12 mouse cellular contexts compared by ENCODE assay signal in genomic region chrX:52648910-52649785, GRCm38 (mm10). TPM values are rescaled to one million over a fixed set of nuclear protein-coding genes. Genes with fewer than 3 reads are reported as not detected.
DNase-seq lines count a peak whose midpoint lies in the region; ATAC-seq lines count a peak whose summit lies in the region.
"Had no signal": no experiment of that assay in that cellular context is flagged by ENCODE, and none has a peak within 500 bp of the region (broad histone marks: within the 10 kb centered on the region; RNA-seq: fewer than 3 reads in every experiment).

No protein-coding gene starts in this region.

- peak overlapping the region; percentile 64 for H3K9ac ChIP-seq in heart, embryonic 13.5 days
- H3K9ac ChIP-seq in hindbrain, embryonic 12.5 days, result no peak overlapping the region
- no peak overlapping the region for H3K9ac ChIP-seq in midbrain, embryonic 13.5 days (replicated peaks)

- 29% methylated on average over 19 of the region's 19 CpGs for WGBS in heart, embryonic 13.5 days
- 28% methylated on average over 19 of the region's 19 CpGs for WGBS in hindbrain, embryonic 12.5 days
- 41% methylated on average over 19 of the region's 19 CpGs for WGBS in midbrain, embryonic 13.5 days

- DNase-seq in heart, adult 9 months (ENCODE audit: low spot score in 2 of 2), result no peak
- peak; percentile 46 for DNase-seq in embryo, embryonic 11 days
- DNase-seq in thymus, adult 18-20 months, result no peak
- no peak for DNase-seq in left cerebral cortex, adult 18-20 months (ENCODE audit: low spot score in 2 of 2)
- DNase-seq in B cell, adult 2 months, result no peak
- DNase-seq: cerebellum, postnatal 10 days; heart, adult 2 months; right cerebral cortex, adult 18-20 months had no signal

- no peaks in the 10 kb centered on the region for H3K36me3 ChIP-seq in heart, embryonic 13.5 days
- no peaks in the 10 kb centered on the region for H3K36me3 ChIP-seq in hindbrain, embryonic 12.5 days
- H3K36me3 ChIP-seq in midbrain, embryonic 13.5 days, result no peaks in the 10 kb centered on the region

- peak overlapping the region; percentile 16 for H3K4me3 ChIP-seq in heart, embryonic 13.5 days
- H3K4me3 ChIP-seq in hindbrain, embryonic 12.5 days, result no peak overlapping the region
- H3K4me3 ChIP-seq in midbrain, embryonic 13.5 days (replicated peaks), result no peak overlapping the region
- H3K4me3 ChIP-seq: heart, adult 2 months had no signal

- H3K4me1 ChIP-seq in heart, embryonic 13.5 days, result peaks cover 27% of the 10 kb centered on the region
- H3K4me1 ChIP-seq in hindbrain, embryonic 12.5 days, result 0 out of 2 replicates have a peak, but pooled peaks cover 4% of the 10 kb centered on the region
- H3K4me1 ChIP-seq in midbrain, embryonic 13.5 days (replicated peaks), result 0 out of 2 replicates have a peak, but pooled peaks cover 11% of the 10 kb centered on the region

- no peaks in the 10 kb centered on the region for H3K9me3 ChIP-seq in heart, embryonic 13.5 days
- H3K9me3 ChIP-seq in hindbrain, embryonic 12.5 days (replicated peaks), result no peaks in the 10 kb centered on the region
- H3K9me3 ChIP-seq in midbrain, embryonic 13.5 days, result no peaks in the 10 kb centered on the region

- peak overlapping the region; percentile 56 for H3K27ac ChIP-seq in heart, embryonic 13.5 days (replicated peaks)
- no peak overlapping the region for H3K27ac ChIP-seq in hindbrain, embryonic 12.5 days
- H3K27ac ChIP-seq in midbrain, embryonic 13.5 days, result no peak overlapping the region
- H3K27ac ChIP-seq: heart, adult 2 months had no signal

- no peaks in the 10 kb centered on the region for H3K27me3 ChIP-seq in heart, embryonic 13.5 days (replicated peaks)
- H3K27me3 ChIP-seq in hindbrain, embryonic 12.5 days, result no peaks in the 10 kb centered on the region
- no peaks in the 10 kb centered on the region; the same call in 1 of the 2 replicates for H3K27me3 ChIP-seq in midbrain, embryonic 13.5 days

- H3K4me2 ChIP-seq in heart, embryonic 13.5 days, result peak overlapping the region; percentile 56
- H3K4me2 ChIP-seq in hindbrain, embryonic 12.5 days (replicated peaks), result peak overlapping the region; percentile 33
- peak overlapping the region; percentile 26 for H3K4me2 ChIP-seq in midbrain, embryonic 13.5 days (replicated peaks)

- no peak for ATAC-seq in heart, embryonic 13.5 days (ENCODE audit: extremely low read depth, insufficient number of reproducible peaks, low FRiP score, low TSS enrichment)
- ATAC-seq in hindbrain, embryonic 12.5 days (ENCODE audit: low FRiP score), result no peak
- ATAC-seq in midbrain, embryonic 13.5 days, result 0 out of 2 replicates have a peak, but pooled peaks have one; percentile 17

RNA-seq across cellular contexts. Expression of gene Gpc3, which starts 35.4 kb away (rescaled TPM):
- polyA plus RNA-seq in heart, embryonic 13.5 days (2015; fragmentation: Nextera tagmentation; extraction: Ambion mirVana), result 511 and 538 TPM in 2 replicates
- polyA plus RNA-seq in hindbrain, embryonic 12.5 days (2016; fragmentation: Nextera tagmentation; extraction: Ambion mirVana), result 330 and 398 TPM in 2 replicates
- 55.9 and 58.0 TPM in 2 replicates for polyA plus RNA-seq in midbrain, embryonic 13.5 days (2015; fragmentation: Nextera tagmentation; extraction: Ambion mirVana)
- 1 to 10 TPM; 3.8 to 6.6 TPM for total RNA-seq in left cerebral cortex, adult 18-20 months (2021)
- polyA plus RNA-seq: C2C12 had no signal
